In genomic region chr9:91405753-91406178, GRCm38 (mm10) we compare ENCODE assay signal across 11 mouse cellular contexts. TPM values are rescaled to one million over a fixed set of nuclear protein-coding genes. Genes with fewer than 3 reads are reported as not detected.
DNase-seq lines count a peak whose midpoint lies in the region; ATAC-seq and TF ChIP-seq lines count a peak whose summit lies in the region.
"Had no signal": no experiment of that assay in that cellular context is flagged by ENCODE, and none has a peak within 500 bp of the region (broad histone marks: within the 10 kb centered on the region; RNA-seq: fewer than 3 reads in every experiment).

No protein-coding gene starts in this region.

- H3K36me3 ChIP-seq in embryonic facial prominence, embryonic 12.5 days: no peaks in the 10 kb centered on the region
- H3K36me3 ChIP-seq in hindbrain, postnatal 0 days (ENCODE audit: insufficient read depth, low read length): no peaks in the 10 kb centered on the region
- no peaks in the 10 kb centered on the region for H3K36me3 ChIP-seq in neural tube, embryonic 15.5 days

- peak; percentile 69 to 76 for DNase-seq in cerebellum, adult 2 months
- DNase-seq in hindbrain, postnatal 0 days (ENCODE audit: low spot score): peak; percentile 56
- no peak for DNase-seq in B cell, adult 2 months
- DNase-seq in lung, postnatal 36 days: no peak
- DNase-seq in left cerebral cortex, adult 8-10 months (ENCODE audit: low spot score in 2 of 2): no peak
- DNase-seq: spleen, adult 18-20 months had no signal

- H3K4me2 ChIP-seq in embryonic facial prominence, embryonic 12.5 days (replicated peaks): no peak overlapping the region
- peak overlapping the region; percentile 56 for H3K4me2 ChIP-seq in hindbrain, postnatal 0 days (ENCODE audit: low read depth, low read length)
- H3K4me2 ChIP-seq in neural tube, embryonic 15.5 days: peak overlapping the region; percentile 44
- H3K4me2 ChIP-seq: liver, embryonic 11.5 days had no signal

- peak overlapping the region; percentile 59 for H3K27ac ChIP-seq in cerebellum, adult 2 months (ENCODE audit: insufficient read depth, low read length)
- no peak overlapping the region for H3K27ac ChIP-seq in embryonic facial prominence, embryonic 12.5 days
- H3K27ac ChIP-seq in hindbrain, postnatal 0 days: peak overlapping the region; percentile 79
- peak overlapping the region; percentile 72 for H3K27ac ChIP-seq in neural tube, embryonic 15.5 days (replicated peaks)
- H3K27ac ChIP-seq: kidney, postnatal 0 days had no signal

- no peaks in the 10 kb centered on the region for H3K9me3 ChIP-seq in embryonic facial prominence, embryonic 12.5 days
- no peaks in the 10 kb centered on the region for H3K9me3 ChIP-seq in hindbrain, postnatal 0 days (ENCODE audit: low read length)
- no peaks in the 10 kb centered on the region for H3K9me3 ChIP-seq in neural tube, embryonic 15.5 days (replicated peaks)

- H3K9ac ChIP-seq in embryonic facial prominence, embryonic 12.5 days: no peak overlapping the region
- H3K9ac ChIP-seq in hindbrain, postnatal 0 days (replicated peaks; ENCODE audit: low read length): peak overlapping the region; percentile 61
- H3K9ac ChIP-seq in neural tube, embryonic 15.5 days (replicated peaks): no peak overlapping the region; the same call in 1 of the 2 replicates

- no peaks in the 10 kb centered on the region; the same call in 1 of the 2 replicates for H3K4me1 ChIP-seq in cerebellum, adult 2 months (ENCODE audit: control insufficient read depth, insufficient read depth, low read length)
- H3K4me1 ChIP-seq in embryonic facial prominence, embryonic 12.5 days: no peaks in the 10 kb centered on the region
- no peaks in the 10 kb centered on the region for H3K4me1 ChIP-seq in hindbrain, postnatal 0 days (ENCODE audit: insufficient read depth, low read length)
- H3K4me1 ChIP-seq in neural tube, embryonic 15.5 days: peaks cover 5% of the 10 kb centered on the region; the same call in 1 of the 2 replicates

- H3K27me3 ChIP-seq in cerebellum, adult 2 months (ENCODE audit: control insufficient read depth, insufficient read depth, low read length): no peaks in the 10 kb centered on the region; the same call in 1 of the 2 replicates
- peaks cover 80% of the 10 kb centered on the region for H3K27me3 ChIP-seq in embryonic facial prominence, embryonic 12.5 days
- H3K27me3 ChIP-seq in hindbrain, postnatal 0 days (ENCODE audit: insufficient read depth, low read length): peaks cover 25% of the 10 kb centered on the region
- peaks cover 81% of the 10 kb centered on the region for H3K27me3 ChIP-seq in neural tube, embryonic 15.5 days (replicated peaks)

- H3K4me3 ChIP-seq in cerebellum, adult 2 months (replicated peaks; ENCODE audit: insufficient read depth, low read depth, low read length): peak overlapping the region; percentile 83
- H3K4me3 ChIP-seq in embryonic facial prominence, embryonic 12.5 days: 0 out of 2 replicates have a peak overlapping the region, but pooled peaks have one; percentile 5
- peak overlapping the region; percentile 33 for H3K4me3 ChIP-seq in hindbrain, postnatal 0 days (ENCODE audit: low read length)
- H3K4me3 ChIP-seq in neural tube, embryonic 15.5 days (replicated peaks): peak overlapping the region; percentile 19

- ATAC-seq in embryonic facial prominence, embryonic 12.5 days (ENCODE audit: insufficient number of reproducible peaks, insufficient read depth, low FRiP score, low TSS enrichment): no peak
- 0 out of 2 replicates have a peak, but pooled peaks have one; percentile 48 for ATAC-seq in hindbrain, postnatal 0 days
- ATAC-seq in neural tube, embryonic 15.5 days (ENCODE audit: low FRiP score): no peak

- 2% methylated on average over 16 of the region's 16 CpGs for WGBS in cerebellum, adult 2 months
- 1% methylated on average over 16 of the region's 16 CpGs for WGBS in embryonic facial prominence, embryonic 12.5 days
- WGBS in hindbrain, postnatal 0 days: under 1% methylated on average over 16 of the region's 16 CpGs
- WGBS in neural tube, embryonic 15.5 days: under 1% methylated on average over 16 of the region's 16 CpGs

- TF ChIP-seq POLR2A in cerebellum, adult 2 months (IDR thresholded peaks at IDR 0.05; ENCODE audit: borderline replicate concordance, insufficient read depth, low read length): no peak

- no peak for TF ChIP-seq CTCF in cerebellum, adult 2 months (IDR thresholded peaks at IDR 0.05; ENCODE audit: borderline replicate concordance, insufficient read depth, low read depth, low read length)
- no peak; the same call in 1 of the 2 replicates for TF ChIP-seq CTCF in hindbrain, postnatal 0 days (IDR thresholded peaks at IDR 0.05; ENCODE audit: low read depth)

RNA-seq across cellular contexts. Expression of gene Zic1, which starts 40.2 kb away (rescaled TPM):
- polyA plus RNA-seq in cerebellum, adult 2 months (2012; rRNA removed): 1,121 and 1,289 TPM in 2 replicates
- polyA plus RNA-seq in embryonic facial prominence, embryonic 12.5 days (2016; fragmentation: Nextera tagmentation; extraction: Ambion mirVana): 2.1 TPM in 2 replicates
- total RNA-seq in hindbrain, postnatal 0 days (2014; rRNA removed): 281 and 342 TPM in 2 replicates
- 19.7 and 21.5 TPM in 2 replicates for polyA plus RNA-seq in hindbrain, postnatal 0 days (2015; fragmentation: Nextera tagmentation; extraction: Ambion mirVana)
- 9.7 and 13.2 TPM in 2 replicates for polyA plus RNA-seq in neural tube, embryonic 15.5 days (2015; fragmentation: Nextera tagmentation; extraction: Ambion mirVana)
- total RNA-seq in left cerebral cortex, adult 8-10 months (2022): 10 to 100 TPM; 13.6 to 36.2 (median 24.1) TPM
- polyA plus RNA-seq: kidney, postnatal 0 days had no signal

RNA-seq across cellular contexts. Expression of gene Zic4, which starts 43.6 kb away (rescaled TPM):
- polyA plus RNA-seq in cerebellum, adult 2 months (2012; rRNA removed): 37.4 and 45.3 TPM in 2 replicates
- polyA plus RNA-seq in embryonic facial prominence, embryonic 12.5 days (2016; fragmentation: Nextera tagmentation; extraction: Ambion mirVana): 5.6 and 6.0 TPM in 2 replicates
- total RNA-seq in hindbrain, postnatal 0 days (2014; rRNA removed): 107 and 144 TPM in 2 replicates
- 51.0 and 58.2 TPM in 2 replicates for polyA plus RNA-seq in hindbrain, postnatal 0 days (2015; fragmentation: Nextera tagmentation; extraction: Ambion mirVana)
- polyA plus RNA-seq in neural tube, embryonic 15.5 days (2015; fragmentation: Nextera tagmentation; extraction: Ambion mirVana): 28.3 and 44.9 TPM in 2 replicates
- total RNA-seq in left cerebral cortex, adult 8-10 months (2022): 1 to 10 TPM; 3.2 to 8.1 (median 5.6) TPM
- polyA plus RNA-seq: heart, embryonic 16.5 days; kidney, postnatal 0 days; liver, embryonic 11.5 days had no signal

Comparison
In these comparisons a context has a peak if more than half of its experiments do, and no peak if none do; other contexts are left out.
1. DNase-seq: peak in cerebellum, adult 2 months (2 of 2) and hindbrain, postnatal 0 days (single experiment); none in B cell, adult 2 months (0 of 2), lung, postnatal 36 days (single experiment) and left cerebral cortex, adult 8-10 months (0 of 2).
2. H3K4me3 ChIP-seq: peak in every context shown above with its lines; median percentile 83 in cerebellum, adult 2 months; 33 in hindbrain, postnatal 0 days; 19 in neural tube, embryonic 15.5 days; 5 in embryonic facial prominence, embryonic 12.5 days.
3. RNA of gene Zic1, which starts 40.2 kb away (polyA plus RNA-seq): 1,121 to 1,289 TPM in cerebellum, adult 2 months; 19.7 to 21.5 TPM in hindbrain, postnatal 0 days, 9.7 to 13.2 TPM in neural tube, embryonic 15.5 days and 2.1 TPM in embryonic facial prominence, embryonic 12.5 days; every median in the first group is over 10 times any median in the second.